Mouse (Mus musculus): ENCODE data around the gene Zfp30. TPM values are rescaled to one million over a fixed set of nuclear protein-coding genes. Genes with fewer than 3 reads are reported as not detected.
A peak's percentile ranks its signal among the peaks of the same experiment; 100 is the strongest.

Gene Zfp30
- total RNA-seq (2021), result 10 to 100 TPM in 1 of 2 experiments, 1 to 10 TPM in 1; 9.6 to 10.9 TPM

DNA sequence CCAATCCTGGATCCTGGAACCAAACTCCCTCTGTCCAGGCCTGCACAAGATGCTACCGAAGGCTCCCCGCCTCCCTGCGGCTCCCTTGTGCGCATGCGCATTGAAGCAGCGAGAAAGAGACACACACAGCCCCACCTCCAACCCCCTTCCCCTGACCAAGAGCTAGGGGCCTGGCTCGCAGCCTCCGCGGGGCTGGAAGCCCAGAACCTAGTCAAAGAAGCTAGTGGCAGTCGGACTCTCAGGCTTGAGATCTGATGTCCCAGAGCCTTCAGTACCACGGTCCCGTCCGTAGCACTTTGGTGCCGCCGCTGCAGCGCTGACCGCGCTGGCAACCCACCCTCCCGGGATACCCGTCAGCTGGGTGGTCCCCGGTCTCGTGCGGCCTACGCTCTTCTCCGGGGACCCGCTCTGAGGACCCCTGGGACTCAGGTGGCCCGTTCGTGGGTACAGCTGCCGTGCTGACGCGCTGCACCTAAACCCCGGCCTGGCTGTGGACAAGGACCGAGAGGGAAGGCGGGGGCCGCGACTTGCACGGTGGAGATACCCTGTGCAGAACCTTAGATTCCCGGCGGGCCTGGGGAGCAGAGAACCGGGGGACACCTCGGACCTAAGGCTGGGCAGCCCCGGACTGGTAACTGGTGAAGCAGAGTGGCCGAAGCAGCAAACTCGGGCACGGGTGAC lies at the start of gene Zfp30:
TSS of gene Zfp30 (plus strand) at position 128 of the 681 bp plus-strand sequence.
- DNase-seq (ENCODE audit: extremely low spot score in 1 of 2, low spot score in 1 of 2), result peak; percentile 72 to 75

DNA sequence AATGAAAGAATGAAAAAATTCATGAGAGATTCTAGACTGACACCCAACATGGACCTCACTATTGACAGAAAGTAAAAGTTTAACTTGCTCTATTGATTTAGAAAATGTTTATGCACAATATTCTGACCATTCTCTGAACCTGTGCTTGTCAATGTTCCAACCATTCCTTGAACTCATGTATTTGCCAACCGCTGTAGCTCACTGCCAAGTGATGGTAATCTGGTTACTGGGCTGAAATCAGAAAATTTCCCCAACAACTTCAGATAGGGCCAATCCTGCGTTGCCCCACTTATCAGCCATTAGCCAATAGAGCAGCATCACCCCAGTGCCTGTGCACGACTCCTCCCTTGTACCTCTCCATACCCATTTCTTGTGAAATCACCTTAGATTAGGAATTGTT lies 41.5 kb upstream of the Zfp30 start:
- no peak for DNase-seq (ENCODE audit: extremely low spot score in 1 of 2, low spot score in 1 of 2)

DNA sequence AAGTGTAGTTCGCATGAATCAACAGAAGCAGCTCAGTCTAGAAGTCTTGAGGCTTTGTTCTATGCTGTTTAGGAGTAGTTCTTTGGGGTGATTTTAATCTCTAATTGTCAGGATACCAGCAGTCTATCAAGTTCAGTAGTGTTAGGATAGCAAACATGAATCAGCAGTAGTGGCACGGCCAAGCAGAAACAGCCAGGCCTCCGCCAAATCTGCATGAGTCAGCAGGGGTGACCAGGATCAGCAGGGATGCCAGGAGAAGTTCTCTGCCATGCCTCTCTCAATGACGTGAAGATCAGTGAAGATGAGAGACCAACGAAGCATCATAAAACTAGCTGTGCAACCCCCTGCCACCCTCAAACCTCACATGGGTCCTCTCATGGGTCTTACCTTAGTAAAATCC lies 23.3 kb upstream of the Zfp30 start:
- no peak for DNase-seq (ENCODE audit: extremely low spot score in 1 of 2, low spot score in 1 of 2)

DNA sequence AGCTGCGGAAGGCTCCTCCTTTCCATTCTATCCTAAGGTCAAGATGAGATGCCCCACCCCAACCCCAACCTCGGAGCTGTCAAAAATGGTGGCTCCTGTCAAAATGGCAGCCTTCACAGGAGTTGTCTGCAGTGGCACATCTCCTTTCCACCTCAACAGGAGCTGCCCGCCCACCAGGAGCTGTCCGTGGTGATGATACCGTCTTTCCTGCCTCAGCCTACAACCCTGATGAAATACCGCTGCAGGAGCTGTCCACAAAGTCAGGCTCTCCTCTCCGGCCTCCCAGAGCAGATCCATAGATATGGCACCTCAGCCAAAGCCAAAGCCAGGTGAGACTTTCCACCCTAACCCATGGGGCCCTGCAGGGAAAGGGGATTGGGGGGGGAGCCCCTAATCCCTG lies 19.1 kb upstream of the Zfp30 start:
- no peak for DNase-seq (ENCODE audit: extremely low spot score in 1 of 2, low spot score in 1 of 2)

DNA sequence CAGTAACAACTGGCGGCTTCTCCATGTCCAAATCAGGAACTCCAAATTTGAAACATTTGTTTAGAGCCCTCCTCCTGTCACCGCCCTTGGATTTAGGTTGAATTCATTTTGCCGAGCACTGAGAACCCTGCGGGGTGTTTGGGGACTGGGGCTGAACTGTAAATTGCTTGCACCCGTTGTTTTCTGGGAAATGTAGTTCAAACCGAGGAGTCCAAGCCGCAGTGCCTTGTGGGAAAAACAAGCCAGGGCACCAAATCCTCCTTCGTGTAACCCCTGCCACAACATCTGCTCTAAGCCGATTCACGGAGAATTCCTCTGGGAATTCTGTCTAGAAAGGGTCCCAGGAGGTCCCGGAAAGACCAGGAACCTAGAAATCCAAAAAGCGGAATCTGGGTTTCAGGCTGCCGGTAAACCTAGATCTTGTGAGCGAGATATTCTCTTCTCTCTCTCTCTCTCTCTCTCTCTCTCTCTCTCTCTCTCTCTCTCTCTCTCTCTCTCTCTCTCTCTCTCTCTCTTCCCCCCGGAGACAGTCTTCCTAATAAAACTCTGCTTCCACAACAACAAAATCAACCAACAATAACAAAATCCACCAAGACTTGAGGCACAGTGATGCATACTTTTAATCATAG lies 16.6 kb upstream of the Zfp30 start:
- DNase-seq (ENCODE audit: extremely low spot score in 1 of 2, low spot score in 1 of 2), result peak; percentile 70 to 74

DNA sequence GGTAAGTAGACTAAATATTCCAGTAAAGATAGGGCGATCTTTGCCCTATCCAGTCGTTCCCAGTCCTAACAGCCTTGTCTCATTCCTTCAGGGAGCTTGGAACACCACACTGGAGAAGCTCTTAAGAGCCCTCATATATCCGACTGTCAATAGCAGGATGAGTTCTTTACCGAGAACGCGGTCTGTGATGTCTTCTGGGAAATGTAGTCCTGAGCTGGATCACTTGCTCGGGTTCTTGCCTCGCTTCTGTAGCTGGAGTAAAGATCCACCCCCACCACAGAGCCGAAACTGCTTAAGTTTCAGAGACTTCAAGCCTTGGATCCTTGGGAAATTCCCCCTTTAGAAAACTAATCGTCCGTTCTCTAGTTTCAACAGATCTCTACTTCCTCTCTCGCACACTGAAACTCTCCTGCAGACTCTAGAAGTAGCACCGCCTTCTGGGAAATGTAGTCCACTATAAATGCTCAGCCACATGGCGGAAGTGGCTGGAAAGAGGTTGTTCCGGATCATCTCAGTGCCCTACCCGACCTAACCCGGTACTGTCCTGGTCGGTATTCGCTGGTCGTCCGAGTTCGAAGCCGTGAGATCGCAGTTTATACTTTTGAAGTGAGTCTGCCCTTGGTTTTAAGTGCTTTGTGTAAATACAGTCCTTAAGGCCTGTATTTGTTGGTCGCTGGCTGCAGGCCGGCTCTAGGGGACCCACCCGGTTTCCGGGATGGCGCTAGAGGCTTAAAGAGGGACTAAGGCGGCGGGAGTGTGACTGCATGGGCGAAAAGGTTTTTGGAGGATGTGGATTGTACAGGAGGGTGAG lies 15.5 kb upstream of the Zfp30 start, which contains the start of gene Zfp84:
TSS of gene Zfp84 (plus strand) at position 463 of the 811 bp plus-strand sequence.
- DNase-seq (ENCODE audit: extremely low spot score in 1 of 2, low spot score in 1 of 2), result peak; percentile 66 to 68

DNA sequence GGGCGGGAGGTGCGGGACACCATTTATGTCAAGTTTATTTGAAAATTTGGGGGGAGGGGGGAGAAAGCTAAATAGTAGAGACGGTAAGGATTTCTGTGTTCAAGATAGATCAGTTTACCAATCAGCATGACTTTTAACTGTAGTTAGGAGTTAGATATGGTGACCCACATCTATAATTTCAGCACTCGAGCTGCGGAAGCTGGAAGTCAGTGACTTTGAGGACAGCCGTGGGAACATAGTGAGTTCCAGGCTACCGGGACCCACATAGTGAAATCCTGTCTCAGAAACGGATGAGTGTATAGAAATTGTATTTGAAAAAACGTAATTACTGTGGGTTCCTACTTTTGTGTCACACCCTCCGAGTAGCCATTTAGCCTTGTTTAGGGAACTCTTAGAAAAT lies 14.8 kb upstream of the Zfp30 start:
- no peak for DNase-seq (ENCODE audit: extremely low spot score in 1 of 2, low spot score in 1 of 2)

DNA sequence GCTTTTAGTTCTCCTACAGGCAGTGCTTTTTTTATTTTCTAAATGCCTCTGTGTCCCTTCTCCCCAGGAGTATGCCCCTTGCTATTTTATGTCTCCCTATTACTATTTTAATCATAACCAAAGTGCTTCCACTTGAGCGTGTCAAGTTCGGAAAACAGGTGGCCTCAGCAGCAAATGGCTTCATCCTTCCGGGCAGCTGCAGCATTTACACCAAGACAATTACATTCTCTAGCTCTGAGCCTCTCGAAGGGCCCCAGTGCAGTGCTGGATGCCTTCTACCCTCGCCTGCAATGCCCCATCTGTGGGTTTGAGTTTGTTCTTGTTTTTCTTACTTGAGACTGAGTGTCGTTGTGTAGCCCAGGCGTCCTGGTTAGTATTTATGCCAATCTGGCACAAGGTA lies 10.3 kb upstream of the Zfp30 start:
- no peak for DNase-seq (ENCODE audit: extremely low spot score in 1 of 2, low spot score in 1 of 2)

DNA sequence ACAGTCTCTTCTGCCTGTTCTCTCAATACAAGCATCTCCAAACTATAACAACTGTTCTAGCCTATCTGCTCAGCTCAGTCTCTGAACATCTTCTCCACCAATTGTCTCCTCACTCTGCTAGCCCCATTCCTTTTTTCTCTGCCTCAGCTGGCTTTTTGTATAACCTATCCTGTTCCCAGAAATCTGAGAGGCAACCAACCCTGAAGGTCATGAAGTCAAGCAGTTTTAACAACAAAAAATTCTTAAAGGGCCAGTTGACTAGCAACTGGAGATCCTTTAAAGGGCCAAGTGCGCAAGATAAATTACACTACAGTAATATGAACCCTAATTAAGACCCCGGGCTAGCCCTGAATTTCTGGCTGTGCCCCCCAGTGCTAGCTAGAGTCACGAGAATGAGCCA lies 9.4 kb upstream of the Zfp30 start:
- DNase-seq (ENCODE audit: extremely low spot score in 1 of 2, low spot score in 1 of 2), result no peak

DNA sequence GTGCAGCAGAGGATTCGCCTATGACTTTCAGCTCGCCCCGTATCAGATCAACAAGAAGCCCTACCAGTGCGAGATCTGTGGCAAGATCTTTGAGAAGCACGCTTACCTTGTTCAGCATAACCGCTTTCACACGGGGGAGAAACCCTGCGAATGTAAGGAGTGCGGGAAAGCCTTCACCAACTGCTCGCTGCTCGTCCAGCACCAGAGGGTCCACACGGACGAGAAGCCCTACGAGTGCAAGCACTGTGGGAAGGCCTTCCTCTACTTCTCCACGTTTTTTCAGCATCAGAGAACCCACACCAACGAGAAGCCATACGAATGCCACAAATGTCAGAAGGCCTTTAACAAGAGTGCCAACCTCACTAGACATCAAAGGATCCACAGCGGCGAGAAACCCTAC lies 7.2 kb upstream of the Zfp30 start:
- no peak for DNase-seq (ENCODE audit: extremely low spot score in 1 of 2, low spot score in 1 of 2)

DNA sequence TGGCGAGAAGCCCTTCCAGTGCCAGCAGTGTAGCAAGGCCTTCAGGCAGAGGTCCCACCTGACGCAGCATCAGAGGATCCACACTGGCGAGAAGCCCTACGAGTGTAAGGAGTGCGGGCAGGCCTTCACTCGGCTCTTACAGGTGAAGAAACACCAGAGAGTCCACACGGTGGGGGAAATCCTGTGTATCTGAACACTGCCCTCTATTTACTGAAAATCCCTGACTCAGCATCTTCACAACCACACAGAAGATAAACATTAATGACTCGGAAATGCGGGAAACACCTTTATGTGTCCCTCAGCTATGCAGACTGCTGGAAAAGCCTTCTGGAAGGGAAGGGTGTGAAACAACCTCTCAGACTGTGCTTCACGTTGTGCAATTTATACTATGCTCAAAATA lies 6.4 kb upstream of the Zfp30 start:
- DNase-seq (ENCODE audit: extremely low spot score in 1 of 2, low spot score in 1 of 2), result no peak

DNA sequence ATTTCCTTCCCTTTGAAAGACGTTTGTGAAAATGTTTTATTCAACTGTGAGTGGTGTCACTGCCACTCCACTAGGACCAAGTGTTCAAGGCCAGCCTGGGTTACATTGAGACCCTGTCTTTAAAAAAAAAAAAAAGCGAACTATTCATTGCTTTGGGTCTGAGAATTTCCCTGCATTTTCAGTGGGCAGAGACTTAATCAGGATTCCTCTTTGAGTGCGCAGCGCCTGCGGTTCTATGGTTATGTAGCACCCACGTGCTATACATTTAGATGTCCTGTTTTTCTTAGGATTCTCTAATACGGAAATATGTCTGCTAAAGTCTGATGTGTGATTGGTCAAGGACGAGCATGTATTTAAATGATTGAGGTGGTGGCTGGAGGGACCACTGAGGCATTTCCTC lies 1.2 kb downstream of the Zfp30 start:
- DNase-seq (ENCODE audit: extremely low spot score in 1 of 2, low spot score in 1 of 2), result no peak

DNA sequence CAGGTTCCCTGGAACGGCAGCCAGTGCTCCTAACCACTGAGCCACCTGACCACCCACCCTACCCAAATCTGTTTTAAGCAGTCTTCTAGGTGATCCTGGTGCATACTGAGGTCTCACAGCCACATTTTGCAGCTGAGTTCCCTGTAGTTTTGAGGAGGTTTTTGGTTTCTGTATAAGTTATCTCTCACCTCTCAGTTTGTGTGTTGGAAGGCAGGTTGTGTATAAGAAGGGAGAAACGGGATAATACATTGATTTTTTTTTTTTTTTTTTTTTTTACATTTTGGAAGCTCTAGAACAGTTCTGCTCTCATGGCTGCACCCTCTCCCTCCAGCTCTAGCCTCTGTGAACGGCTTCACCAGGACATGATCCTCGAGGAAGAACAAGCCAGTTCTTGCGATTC lies 2.1 kb downstream of the Zfp30 start:
- DNase-seq (ENCODE audit: extremely low spot score in 1 of 2, low spot score in 1 of 2), result no peak

DNA sequence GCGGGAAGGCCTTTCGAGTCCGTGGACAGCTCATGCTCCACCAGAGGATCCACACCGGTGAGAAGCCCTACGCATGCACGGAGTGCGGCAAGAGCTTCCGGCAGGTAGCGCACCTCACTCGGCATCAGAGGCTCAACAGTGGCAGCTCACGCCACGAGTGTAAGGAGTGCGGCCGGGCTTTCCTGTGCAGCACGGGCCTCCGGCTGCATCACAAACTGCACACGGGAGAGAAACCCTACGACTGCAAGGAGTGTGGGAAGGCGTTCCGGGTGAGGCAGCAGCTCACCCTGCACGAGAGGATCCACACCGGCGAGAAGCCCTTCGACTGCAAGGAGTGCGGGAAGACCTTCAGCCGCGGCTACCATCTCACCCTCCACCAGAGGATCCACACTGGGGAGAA lies 9.1 kb downstream of the Zfp30 start:
- no peak for DNase-seq (ENCODE audit: extremely low spot score in 1 of 2, low spot score in 1 of 2)

DNA sequence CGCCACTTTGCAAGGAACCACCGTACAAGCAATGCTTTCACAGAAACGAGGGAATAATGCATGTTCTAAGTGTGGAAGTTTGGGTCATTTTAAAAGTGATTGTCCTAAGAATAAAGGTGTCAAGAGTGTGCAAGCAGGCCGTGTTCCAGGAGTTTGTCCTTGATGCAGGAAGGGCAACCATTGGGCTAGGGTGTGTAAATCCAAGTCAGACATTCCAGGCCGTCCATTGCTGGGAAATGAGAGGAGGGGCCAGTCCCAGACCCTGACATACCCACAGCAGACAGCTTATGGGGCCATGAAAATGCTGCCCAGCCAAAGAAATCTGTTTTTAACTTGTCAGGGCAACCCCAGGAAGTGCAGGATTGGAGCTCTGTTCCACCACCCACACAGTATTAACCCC lies 23.2 kb downstream of the Zfp30 start:
- no peak for DNase-seq (ENCODE audit: extremely low spot score in 1 of 2, low spot score in 1 of 2)

DNA sequence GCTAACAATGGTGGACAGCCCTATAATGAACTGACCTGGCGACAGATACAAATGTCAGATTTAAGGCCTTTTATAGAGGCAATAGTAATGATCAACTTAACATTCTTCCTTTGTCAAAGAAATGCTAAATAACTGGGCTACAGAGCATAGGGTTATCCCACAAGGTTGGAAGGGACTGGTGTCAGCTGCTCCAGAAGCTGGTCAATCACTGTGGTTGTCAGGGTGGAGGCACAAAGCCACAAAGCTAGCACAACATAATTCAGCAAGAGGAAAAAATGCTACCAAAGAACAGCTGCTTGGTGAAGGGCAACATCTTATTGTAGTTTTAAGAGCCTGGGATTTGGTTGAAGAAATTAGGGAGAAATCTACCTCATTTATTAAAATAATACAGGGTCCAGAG lies 28.4 kb downstream of the Zfp30 start:
- DNase-seq (ENCODE audit: extremely low spot score in 1 of 2, low spot score in 1 of 2), result no peak

DNA sequence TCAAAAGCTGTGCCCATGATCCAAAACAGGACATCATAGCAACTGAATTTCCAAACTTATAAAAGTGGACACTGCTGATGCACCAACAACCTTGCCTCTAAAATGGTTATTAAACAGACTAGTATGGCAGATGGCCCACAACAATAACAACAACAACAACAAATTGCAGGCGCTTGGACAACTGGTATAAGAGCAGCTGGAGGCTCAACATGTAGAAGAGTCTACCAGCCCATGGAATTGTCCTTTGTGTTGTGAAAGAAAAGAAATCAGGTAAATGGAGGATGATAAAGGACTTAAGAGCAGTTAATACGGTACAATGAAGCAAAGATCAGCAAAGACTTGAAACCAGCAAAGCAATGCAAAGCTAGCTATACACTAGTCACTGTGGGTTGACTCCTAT lies 30.6 kb downstream of the Zfp30 start:
- DNase-seq (ENCODE audit: extremely low spot score in 1 of 2, low spot score in 1 of 2), result no peak

DNA sequence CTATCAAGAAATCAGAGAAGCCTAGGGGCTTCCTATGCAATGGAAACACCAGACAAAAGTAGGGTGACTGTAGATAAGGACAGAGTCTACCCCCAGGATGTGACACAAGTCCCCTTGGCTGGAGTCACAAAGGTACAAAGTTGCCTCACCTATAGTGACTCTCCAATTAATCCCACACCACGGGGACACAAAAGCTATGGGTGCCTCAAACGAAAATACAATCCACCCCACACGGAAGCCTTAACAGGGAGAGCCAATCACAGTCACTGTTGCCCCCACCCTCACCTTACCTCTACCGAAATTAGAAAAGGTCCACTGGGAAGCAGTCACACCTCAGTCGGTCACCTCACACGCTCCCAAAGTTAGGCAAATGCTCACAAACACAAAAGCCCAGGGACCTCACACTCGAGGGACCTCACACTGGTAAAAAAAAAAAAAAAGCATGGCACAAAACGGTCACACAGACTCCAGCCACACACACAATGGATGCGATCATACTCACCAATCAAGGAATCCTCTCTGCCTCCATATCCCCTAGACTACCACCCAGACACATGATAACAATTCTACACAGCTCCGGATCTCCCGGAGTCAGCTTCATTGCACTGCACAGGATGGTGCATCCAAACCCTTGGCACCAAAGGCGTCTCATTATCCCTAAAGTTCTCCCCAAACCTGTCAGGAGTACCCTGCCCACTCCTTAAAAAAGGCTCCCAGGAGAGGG lies 31.4 kb downstream of the Zfp30 start:
- DNase-seq (ENCODE audit: extremely low spot score in 1 of 2, low spot score in 1 of 2), result no peak

DNA sequence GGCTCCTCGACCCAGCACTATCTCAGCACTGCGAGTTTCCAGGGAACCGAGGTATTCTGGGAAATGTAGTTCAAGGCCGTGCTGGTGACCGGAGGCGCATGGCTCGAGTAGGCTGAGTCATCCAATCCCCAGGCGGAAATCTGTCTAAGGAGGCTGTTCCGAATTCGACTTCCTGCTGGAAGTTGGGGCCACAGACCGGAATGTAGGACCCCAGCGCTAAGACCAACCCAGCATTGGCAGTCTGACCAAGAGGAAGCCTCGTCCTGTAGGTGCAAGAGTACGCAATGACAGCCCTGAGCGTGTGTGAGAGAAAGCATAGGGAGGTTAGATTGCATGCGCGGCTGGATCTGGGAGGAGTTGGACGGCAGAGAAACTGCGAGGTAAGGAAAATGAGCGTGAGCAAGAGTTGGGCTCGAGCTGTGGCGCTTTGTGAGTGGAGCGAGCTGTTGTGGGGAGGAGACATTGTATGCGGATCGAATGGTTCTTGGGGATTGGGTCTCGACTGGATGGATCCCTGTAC lies 32.2 kb downstream of the Zfp30 start, which contains the start of gene Zfp790:
TSS of gene Zfp790 (plus strand) at position 205 of the 520 bp plus-strand sequence.
- DNase-seq (ENCODE audit: extremely low spot score in 1 of 2, low spot score in 1 of 2), result peak; percentile 59 to 62

DNA sequence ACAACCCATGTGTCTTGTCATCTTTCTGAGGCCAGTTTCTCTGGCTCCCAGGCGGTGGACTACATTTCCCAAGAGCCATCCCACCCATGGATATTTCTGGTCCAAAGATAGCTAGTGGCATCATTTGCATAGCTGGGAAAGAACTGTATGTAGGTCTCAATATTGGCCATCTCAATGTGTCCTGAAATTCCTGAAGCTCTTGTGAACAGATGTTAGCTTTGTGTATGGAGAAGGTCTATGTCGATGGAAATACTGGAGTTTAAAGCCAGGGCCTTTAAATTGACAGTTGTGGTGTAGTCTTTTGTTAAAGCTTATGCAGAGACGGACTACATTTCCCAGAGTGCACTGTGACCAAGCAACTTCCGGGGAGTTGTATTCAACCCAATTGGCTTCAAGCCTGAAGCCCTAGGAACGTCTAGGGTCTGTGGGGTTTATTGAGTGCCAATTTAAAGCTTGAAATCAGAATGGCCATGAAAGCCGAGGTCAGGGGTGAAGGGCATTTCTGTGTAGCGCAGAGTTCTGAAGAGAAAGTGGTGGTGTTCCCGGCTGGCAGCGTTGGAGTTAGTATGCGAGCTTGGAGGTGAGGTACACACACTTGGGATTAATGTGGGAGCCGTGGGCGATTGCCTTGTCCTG lies 34.9 kb downstream of the Zfp30 start:
- peak; percentile 53 to 59 for DNase-seq (ENCODE audit: extremely low spot score in 1 of 2, low spot score in 1 of 2)

Data from layer of hippocampus, postnatal 25 days (tissue).